Mouse (Mus musculus) right cerebral cortex, postnatal 25 days (tissue): ENCODE measurements around the gene Cuedc1.
A peak's percentile ranks its signal among the peaks of the same experiment; 100 is the strongest.
"Not testable (repeated sequence)": the region's sequence is repeated elsewhere in the genome, so short reads cannot be mapped to it uniquely, and the experiment has no call there.

ENCODE experiments used
- DNase-seq: peaks from one replicate; pipeline ENCODE4 v3.0.0; 2022

Gene Cuedc1

DNA sequence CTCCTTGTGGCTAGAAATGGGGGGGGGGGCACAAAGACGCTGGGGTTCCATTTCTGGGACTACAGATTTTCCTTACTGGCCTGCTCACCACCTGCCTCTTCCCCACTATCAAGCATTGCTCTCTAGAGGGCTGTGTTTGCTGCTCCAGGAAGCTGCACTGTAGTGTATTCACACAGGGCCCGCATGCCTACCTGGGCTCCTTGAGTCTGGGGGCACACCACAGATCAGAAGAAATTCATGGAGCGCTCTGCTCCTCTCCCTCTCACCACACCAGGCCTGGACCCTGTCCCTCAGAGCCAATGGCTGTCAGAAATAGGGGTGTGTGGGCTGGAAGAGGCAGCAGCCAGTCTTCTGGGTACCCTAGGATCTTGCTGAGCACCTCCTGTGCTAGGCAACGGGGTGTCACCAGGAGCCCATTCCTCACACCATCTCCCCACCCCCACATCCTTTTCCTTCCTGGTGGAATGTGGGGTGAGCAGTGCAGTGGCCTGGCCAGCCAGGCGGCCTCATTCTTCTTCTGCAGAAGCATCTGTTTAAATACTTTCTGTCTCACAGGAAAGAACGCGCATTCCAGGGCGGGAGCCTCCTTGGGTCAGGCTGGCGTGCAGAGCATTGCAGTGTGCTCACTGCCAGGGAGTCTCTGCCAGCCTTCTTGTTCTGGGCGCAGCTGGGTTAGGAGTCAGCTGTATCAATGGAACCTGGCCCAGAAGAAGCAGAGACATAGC, 74.9 kb downstream of the Cuedc1 start:
- DNase-seq = no peak

DNA sequence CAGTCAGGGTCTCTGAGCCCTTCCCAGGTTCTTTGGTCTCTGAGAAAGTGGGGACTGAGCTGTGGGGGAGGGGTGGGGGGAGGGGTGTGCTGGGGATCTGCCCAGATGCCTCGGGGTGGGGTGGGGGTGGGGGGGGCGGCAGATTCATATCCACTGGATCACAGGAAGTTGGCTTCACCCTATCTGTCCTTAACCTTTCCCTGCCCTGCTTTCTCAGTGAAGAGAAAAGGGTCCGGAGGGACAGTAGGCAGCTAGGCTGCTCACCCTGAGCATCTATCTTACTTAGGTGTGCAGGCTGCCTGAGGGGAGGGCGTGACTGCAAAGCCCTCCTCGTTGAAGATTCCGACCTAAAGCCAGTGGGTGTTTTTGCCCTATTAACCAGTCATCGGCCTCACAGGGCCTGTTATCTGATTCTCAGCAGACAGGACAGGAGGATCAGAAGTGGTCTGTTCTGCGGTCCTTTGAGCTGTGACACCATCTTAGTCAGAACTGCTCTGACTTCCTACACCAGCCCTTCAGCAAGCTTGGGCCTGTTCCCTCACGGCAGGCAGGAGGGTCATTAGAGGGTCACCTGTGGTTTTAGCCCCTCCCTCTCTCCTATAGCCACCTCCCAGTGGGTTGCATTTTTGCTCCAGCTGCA, 75.6 kb downstream of the Cuedc1 start:
- DNase-seq = no peak

DNA sequence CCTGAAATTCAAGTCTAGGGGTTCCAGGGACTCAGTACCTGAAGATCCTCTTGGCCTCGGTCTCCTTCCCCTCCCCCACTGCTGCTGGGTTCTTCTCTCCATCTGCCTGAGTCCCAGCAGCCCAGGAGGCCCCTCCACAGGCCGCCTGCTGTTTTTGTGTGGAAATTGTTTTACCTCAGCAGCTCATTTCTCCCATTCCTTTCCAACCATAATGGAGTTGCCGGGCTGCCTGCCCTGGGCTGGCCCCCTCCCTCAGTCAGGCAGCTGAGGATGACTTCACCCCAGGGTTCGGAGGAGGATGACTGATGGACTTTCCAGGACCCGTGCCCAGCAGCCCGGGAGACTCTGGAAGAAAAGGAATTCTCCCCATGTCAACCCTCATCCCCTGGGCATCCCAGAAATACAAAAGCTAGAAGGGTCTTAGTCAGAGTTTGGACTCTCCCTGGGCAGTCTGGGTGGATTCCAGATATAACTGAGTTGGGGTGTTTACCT, 82.7 kb downstream of the Cuedc1 start:
- DNase-seq = no peak

- DNase-seq = peak; percentile 34
These were observed 83.2 kb downstream of the Cuedc1 start for GRCm38 (mm10) chr11:88180959-88181619.

GRCm38 (mm10) chr11:88184632-88185180, 86.8 kb downstream of the Cuedc1 start:
- DNase-seq = no peak

DNA sequence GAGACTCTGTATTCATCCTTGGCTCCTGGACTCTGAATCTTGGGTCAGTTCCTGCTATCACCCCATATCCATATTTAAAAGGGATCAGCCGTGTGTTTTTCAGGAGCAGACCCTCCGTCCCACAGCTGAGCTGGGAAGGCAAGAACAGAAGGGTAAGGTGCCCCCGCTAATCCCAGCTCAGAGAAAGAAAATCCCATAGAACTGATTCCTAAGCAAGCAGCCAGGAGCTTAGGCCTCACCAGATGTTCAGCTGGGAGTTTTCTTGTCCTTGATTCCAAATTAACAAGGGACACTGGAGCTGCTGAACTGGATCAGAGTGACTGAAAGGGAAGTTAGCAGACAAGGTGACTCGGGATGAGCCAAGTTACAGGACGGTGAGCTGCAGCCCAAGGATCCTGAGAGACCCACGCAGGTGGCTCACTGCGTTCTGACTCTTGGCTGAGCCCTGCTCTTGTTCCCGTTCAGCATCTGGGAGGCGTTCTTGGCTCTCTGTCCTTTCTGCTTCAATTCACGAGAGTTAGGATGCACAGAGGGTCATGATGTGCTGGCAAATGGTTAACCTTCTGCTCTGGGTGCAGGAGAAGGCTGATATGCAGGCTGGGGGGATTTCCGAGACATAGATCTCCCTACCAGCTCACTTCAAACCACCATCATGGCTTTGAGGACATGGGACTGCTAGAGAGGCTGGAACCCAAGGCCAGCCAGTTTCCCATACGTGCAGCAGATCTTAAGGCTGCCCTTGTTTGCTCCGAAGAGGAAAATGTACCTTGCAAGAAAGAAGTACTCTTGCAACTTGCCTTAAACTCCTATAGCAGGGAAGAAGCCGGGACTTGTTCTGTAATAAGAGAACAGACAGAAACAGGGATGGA, 88.5 kb downstream of the Cuedc1 start:
- DNase-seq = no peak

GRCm38 (mm10) chr11:88186947-88187243, 89.0 kb downstream of the Cuedc1 start:
- DNase-seq = no peak

DNA sequence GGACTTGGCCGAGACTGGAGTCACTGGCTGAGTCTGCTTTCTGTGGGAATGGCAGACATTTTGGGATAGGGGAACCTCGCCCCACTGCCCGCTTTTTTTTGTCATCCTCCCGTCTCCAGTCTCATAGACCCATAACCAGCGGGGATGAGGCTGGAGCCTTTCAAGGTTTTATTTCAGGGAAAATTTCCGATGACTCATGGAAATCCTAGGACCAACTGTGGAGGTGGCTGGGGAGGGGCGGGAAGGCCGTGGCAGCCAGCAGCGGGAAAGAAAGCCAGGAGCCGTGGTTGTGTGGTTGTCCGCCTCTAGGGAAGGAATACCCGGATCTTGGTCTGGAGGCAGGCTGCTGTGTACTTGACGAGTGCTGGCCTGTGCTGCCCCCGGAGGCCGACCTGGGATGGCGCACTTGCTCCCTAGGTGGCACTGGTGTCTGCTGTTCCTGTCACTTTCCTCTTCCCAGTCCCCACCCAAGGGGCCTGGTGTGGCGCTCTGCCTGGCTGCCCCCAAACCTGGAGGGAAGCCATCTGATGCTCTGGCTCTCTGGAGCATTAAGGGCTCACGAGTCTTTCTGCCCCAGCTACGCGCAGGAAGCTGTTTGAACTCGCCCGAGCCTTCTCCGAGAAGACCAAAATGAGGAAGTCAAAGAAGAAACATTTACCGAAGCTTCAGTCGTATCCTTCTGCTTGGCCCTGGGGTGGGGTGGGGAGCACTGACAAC, 89.7 kb downstream of the Cuedc1 start:
- DNase-seq = peak; percentile 79

GRCm38 (mm10) chr11:88188216-88188615, 90.4 kb downstream of the Cuedc1 start:
- no peak for DNase-seq

- no peak for DNase-seq
These were observed 90.8 kb downstream of the Cuedc1 start for GRCm38 (mm10) chr11:88188635-88189034.

DNA sequence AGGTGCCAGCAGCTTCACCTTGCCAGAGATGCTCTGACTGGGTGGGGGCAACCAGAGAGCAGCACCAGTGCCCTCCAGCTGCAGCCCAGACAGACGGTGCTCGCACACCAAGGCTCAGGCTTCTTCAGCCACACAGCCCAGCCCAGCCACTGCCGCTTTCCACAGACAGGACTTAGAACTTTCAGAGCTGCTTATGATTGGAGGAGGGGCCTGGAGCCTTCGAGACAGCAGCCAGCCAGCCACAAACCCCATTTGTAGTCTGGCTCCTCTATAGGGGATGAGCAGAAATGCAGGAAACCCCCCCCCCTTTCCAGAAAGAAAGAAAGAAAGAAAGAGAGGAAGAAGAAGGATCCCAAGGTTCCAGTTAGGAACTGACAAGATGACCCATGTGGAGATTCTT, 94.7 kb downstream of the Cuedc1 start:
- no peak for DNase-seq

GRCm38 (mm10) chr11:88193098-88193823, 95.4 kb downstream of the Cuedc1 start:
- DNase-seq = no peak

DNA sequence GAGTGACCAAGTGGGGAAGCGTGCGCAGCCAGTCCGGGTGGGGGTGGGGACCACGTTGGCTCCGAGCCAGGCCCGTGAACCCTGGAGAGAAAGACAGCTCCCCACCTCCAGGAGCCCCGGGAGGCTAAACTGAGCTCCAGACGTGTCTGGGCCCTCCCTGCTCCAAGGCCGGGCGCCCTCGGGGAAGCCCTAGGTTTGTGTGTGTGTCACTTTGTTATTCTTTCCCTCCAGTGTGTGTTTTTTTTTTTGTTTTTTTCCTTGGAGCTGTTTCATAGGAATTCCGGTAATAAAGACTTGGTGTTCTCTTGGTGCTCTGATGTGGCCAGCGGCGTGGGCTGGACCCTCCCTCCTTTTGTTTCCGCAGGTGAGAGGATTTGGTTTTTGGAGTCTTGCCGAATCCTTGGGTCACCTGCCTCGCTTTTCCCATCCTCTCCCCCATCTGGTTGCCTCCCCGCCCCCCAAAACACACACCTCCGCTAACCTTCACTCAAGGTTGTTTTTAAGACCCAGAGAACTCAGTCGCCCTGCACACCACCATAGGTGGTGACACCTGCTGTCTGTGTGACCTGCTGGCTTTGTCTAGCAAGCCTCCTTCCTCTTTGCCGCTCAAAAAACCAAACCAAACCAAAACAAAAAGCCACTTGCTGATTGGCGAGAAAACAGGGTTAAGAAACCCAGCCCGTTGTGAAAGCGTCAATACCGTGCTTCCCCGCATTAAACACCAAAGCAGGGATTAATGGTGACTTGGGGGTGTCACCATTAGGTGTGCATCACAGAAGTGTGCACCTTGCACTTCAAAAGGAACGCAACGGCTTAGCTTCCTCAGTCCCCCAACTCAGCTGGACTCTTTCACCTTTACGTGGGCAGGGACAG, 96.2 kb downstream of the Cuedc1 start:
- no peak for DNase-seq

- not testable (repeated sequence) for DNase-seq
These were observed 97.8 kb downstream of the Cuedc1 start for GRCm38 (mm10) chr11:88195699-88196098.

GRCm38 (mm10) chr11:88197153-88197576, 99.3 kb downstream of the Cuedc1 start:
- DNase-seq = no peak

DNA sequence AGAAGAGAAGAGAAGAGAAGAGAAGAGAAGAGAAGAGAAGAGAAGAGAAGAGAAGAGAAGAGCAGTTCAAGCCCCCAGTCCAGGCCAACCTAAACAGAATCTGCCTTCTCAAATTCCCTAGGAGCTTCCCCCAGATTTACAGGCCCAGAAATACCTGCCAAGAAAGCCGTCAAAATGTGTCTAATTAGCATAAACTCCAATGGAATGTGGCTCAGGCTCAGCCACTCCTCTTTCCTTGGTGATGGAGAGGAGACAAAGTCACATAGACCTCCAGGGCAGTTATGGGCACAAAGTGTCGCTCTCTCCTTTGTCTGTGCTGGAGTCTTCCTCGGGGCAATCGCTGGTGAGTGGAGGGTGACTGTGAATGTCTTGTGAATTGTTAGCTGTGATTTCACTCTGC, 100.4 kb downstream of the Cuedc1 start:
- DNase-seq = no peak

DNA sequence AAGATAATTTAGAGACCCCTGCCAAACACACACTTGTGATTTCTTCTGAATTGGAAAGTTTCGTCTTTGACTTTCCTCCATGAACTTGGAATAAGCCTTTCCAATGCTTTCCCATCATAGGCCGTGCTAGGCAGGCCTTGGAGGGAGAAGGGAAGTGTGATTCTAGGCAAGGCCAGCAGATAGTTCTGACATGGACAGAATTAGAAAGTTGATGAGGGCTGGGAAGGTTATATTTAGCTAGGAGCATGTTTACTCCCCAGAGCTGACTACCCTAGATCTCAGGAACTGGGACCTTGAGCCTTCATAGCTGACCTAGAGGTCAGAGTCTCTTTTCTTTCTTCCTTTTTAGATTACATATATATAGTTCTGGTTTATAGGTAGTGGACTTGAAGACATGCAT, 103.3 kb downstream of the Cuedc1 start:
- DNase-seq = no peak

- no peak for DNase-seq
These were observed 104.2 kb downstream of the Cuedc1 start for GRCm38 (mm10) chr11:88202077-88202476.

DNA sequence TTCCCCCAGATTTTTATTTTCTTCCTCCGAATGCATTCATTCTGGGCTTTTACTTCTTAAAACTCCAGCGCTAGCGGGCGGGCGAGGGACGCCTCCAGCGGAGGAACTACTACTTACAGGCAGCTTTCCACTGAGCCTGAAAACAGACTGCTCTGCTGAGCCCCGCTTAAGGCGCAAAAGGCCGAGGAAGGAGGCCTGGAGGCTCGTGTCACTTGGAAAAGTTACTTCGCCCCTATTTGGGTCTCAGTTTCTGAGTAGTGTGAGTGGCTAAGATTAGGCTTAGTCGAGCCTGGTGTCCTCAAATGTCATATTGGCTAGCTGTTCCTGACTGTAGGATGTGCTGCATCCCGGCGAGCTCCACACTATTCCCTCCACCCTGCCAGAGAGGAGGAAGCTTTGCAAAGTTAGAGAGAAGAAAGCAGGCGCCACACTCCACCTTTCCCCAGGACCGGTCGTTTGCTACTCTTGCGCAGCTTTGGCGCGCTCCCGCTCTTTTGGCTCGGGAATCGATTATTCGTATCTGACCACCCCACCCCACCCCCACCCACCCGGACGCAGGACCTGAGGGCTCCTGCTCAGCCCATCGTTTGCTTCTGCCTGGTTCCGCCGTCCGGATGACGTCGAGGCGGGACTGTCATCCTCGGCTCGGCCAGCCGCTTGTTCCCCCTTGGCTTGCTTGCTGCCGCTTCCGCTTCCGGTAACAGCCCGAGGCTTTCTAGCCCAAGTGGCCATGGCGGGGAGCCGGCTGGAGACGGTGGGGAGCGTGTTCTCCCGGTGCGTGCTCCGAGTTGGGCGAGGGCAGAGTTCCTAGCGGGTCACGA, 106.1 kb downstream of the Cuedc1 start, which contains the start of gene Mrps23:
Gene Mrps23, plus strand, starts transcription at position 677 of the 821 bp plus-strand sequence.
- peak; percentile 91 for DNase-seq
